Mouse (Mus musculus) ES-E14 (cell line): ENCODE results near the gene Pnmt.

Experiments used
- CHD2 ChIP-seq: IDR thresholded peaks from 2 replicates; pipeline ENCODE4 v1.6.1; 2014; ENCODE audit warnings: mild to moderate bottlenecking, low read depth, low read length, inconsistent platforms
- HCFC1 ChIP-seq: IDR thresholded peaks from 2 replicates; pipeline ENCODE4 v1.6.1; 2012; ENCODE audit warnings: low read length, inconsistent platforms, borderline replicate concordance; ENCODE audit not compliant: insufficient read depth
- MAFK ChIP-seq: IDR thresholded peaks from 2 replicates; pipeline ENCODE4 v1.6.1; 2014; ENCODE audit warnings: mild to moderate bottlenecking, low read depth, low read length, inconsistent platforms; ENCODE audit not compliant: insufficient read depth
- ZC3H11A ChIP-seq: IDR thresholded peaks from 2 replicates; pipeline ENCODE4 v1.6.1; 2012; ENCODE audit warnings: low read depth, mild to moderate bottlenecking, inconsistent platforms, low read length, borderline replicate concordance
- ZNF384 ChIP-seq: IDR thresholded peaks from 2 replicates; pipeline ENCODE4 v1.6.1; 2012; ENCODE audit warnings: low read depth, low read length, inconsistent platforms

GRCm38 (mm10) chr11:98400816-98401215, 14.6 kb downstream of the Pnmt start:
- TF ChIP-seq ZNF384 = no peak
- TF ChIP-seq CHD2 = no peak
- TF ChIP-seq MAFK = no peak
- no peak for TF ChIP-seq ZC3H11A
- TF ChIP-seq HCFC1 = no peak
